Mouse (Mus musculus) forebrain, embryonic 14.5 days (tissue): ENCODE data around the gene Adgrl2. TPM values are rescaled to one million over a fixed set of nuclear protein-coding genes. Genes with fewer than 3 reads are reported as not detected.

Experiments used
- ATAC-seq: fragments of 200-750 bp; cut with Nextera tagmentation; 2 replicates; pipeline ENCODE4 v1.8.0; 2017; ENCODE audit warnings: mild to moderate bottlenecking, moderate library complexity
- DNase-seq: peaks from one replicate; pipeline ENCODE4 v3.0.0-alpha.2; 2015; ENCODE audit warnings: low spot score
- H3K27ac ChIP-seq: fragments of 300-500 bp; sonication (generic); 2 replicates; pipeline ENCODE4 v1.5.1; 2014; ENCODE audit warnings: low read depth, mild to moderate bottlenecking, control low read depth, low read length, moderate library complexity
- H3K27me3 ChIP-seq: fragments of 300-500 bp; sonication (generic); replicated peaks from 2 replicates; pipeline ENCODE4 v1.6.1; 2014; ENCODE audit warnings: low read length, control low read depth, mixed read lengths; ENCODE audit not compliant: control insufficient read depth, insufficient read depth
- H3K36me3 ChIP-seq: fragments of 300-500 bp; sonication (generic); 2 replicates; pipeline ENCODE4 v1.6.1; 2014; ENCODE audit warnings: low read length, control low read depth; ENCODE audit not compliant: control insufficient read depth, insufficient read depth
- H3K4me1 ChIP-seq: fragments of 300-500 bp; sonication (generic); 2 replicates; pipeline ENCODE4 v1.6.1; 2014; ENCODE audit warnings: antibody characterized with exemption, low read length, control low read depth; ENCODE audit not compliant: control insufficient read depth, insufficient read depth
- H3K4me2 ChIP-seq: fragments of 300-500 bp; sonication (generic); 2 replicates; pipeline ENCODE4 v1.6.1; 2014; ENCODE audit warnings: mild to moderate bottlenecking, control low read depth, low read length
- H3K4me3 ChIP-seq: fragments of 300-500 bp; sonication (generic); 2 replicates; pipeline ENCODE4 v1.5.1; 2014; ENCODE audit warnings: low read depth, low read length, control low read depth
- H3K9ac ChIP-seq: fragments of 300-500 bp; sonication (generic); 2 replicates; pipeline ENCODE4 v1.6.1; 2014; ENCODE audit warnings: mild to moderate bottlenecking, low read length, control low read depth, moderate library complexity
- H3K9me3 ChIP-seq: fragments of 300-500 bp; sonication (generic); replicated peaks from 2 replicates; pipeline ENCODE4 v1.6.1; 2016; ENCODE audit warnings: low read length, control low read depth, mixed read lengths; ENCODE audit not compliant: control insufficient read depth
- WGBS: fragments of 180-500 bp; shearing (Covaris S2); extraction: QIAGEN DNeasy Blood & Tissue Kit; methylation state at CpG from one replicate; pipeline ENCODE4 v1.1.7; 2014; 5-methylcytosine and 5-hydroxymethylcytosine counted together
- polyA plus RNA-seq: library from polyadenylated mRNA; unstranded; fragments of >200 nt; fragmentation: Nextera tagmentation; extraction: Ambion mirVana; gene quantifications from 2 replicates; pipeline ENCODE4 v1.2.1, GENCODE M21; 2014

Gene Adgrl2
- polyA plus RNA-seq, 1 experiment from 2014 or later = 69.4 TPM

GRCm38 (mm10) chr3:148894867-148895266 is 95.5 kb downstream of the Adgrl2 start:
- Histone ChIP-seq H3K9ac (no peak overlapping the region), H3K36me3 (0 out of 2 replicates have a peak, but pooled peaks cover 3% of the 10 kb centered on the region), H3K27ac (no peak overlapping the region), H3K27me3 (no peaks in the 10 kb centered on the region), H3K4me1 (no peaks in the 10 kb centered on the region), H3K4me3 (no peak overlapping the region), H3K4me2 (no peak overlapping the region), H3K9me3 (no peaks in the 10 kb centered on the region)
- 70% methylated on average over 8 of the region's 8 CpGs for WGBS
- DNase-seq (no peak), ATAC-seq (no peak)

DNA sequence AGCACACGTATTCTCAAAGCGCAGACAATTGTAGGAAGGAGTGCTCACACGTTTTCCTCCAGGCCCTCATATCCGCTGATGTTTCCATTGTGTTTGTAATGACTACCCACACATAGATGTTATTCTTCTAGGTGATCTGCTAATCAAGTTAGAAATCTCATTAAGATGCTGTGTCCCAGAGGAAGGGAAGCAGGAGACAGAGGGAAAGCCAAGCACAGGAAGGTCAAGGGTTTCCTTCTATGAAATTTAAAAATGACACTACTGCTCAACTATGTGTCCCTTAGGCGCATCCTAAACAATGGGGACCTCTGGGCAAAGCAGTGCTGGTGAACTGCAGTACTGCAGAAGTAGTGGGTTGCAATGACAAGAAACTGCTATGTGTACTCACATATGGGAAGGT is 102.5 kb downstream of the Adgrl2 start:
- DNase-seq = no peak

GRCm38 (mm10) chr3:148886956-148887355 is 103.4 kb downstream of the Adgrl2 start:
- no peak overlapping the region for H3K4me3 ChIP-seq
- H3K9ac ChIP-seq = no peak overlapping the region
- no peaks in the 10 kb centered on the region for H3K4me1 ChIP-seq
- peaks cover 16% of the 10 kb centered on the region; the same call in 1 of the 2 replicates for H3K36me3 ChIP-seq
- no peak for ATAC-seq
- no peaks in the 10 kb centered on the region for H3K27me3 ChIP-seq
- H3K4me2 ChIP-seq = no peak overlapping the region
- WGBS = 70% methylated on average over 4 of the region's 4 CpGs
- no peak overlapping the region for H3K27ac ChIP-seq
- DNase-seq = no peak
- H3K9me3 ChIP-seq = no peaks in the 10 kb centered on the region

More for the DNA sequence above, 102.5 kb downstream of the Adgrl2 start:
- Histone ChIP-seq H3K9ac (no peak overlapping the region), H3K27ac (no peak overlapping the region), H3K4me2 (no peak overlapping the region), H3K36me3 (peaks cover 16% of the 10 kb centered on the region; the same call in 1 of the 2 replicates), H3K27me3 (no peaks in the 10 kb centered on the region), H3K4me1 (no peaks in the 10 kb centered on the region), H3K9me3 (no peaks in the 10 kb centered on the region), H3K4me3 (no peak overlapping the region)
- 79% methylated on average over 5 of the region's 5 CpGs for WGBS
- ATAC-seq = no peak

DNA sequence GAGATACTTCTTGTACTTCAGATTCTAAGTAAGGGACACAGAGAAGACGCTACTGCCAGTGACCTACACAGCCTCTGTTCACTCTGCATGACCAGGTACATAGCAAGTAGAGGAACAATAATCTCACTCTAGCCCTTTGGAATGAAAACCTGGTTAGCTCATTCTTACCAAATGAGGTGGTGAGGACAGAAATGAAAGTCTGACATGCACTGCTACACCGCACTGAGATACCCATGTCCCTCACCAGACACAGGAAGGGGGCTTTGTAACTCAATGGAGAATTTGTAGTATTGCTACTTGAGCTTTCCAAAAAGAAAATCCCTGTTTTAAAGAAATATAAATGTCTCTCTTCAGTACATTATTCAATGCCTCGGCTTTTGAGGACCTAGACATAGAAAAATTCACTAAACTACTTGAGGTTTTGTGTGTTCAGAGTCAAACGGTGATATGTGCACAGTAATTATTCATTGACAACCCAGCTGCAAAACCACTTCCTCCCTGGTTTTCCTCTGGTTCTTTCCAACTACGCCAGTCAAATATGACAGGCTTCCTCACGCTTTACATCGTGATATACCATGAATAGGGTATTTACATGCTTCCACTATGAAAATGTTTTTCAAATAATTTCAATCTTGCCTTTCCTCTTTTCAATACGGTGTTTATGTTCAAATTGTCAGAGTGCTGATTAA is 104.2 kb downstream of the Adgrl2 start:
- Histone ChIP-seq H3K4me2 (no peak overlapping the region), H3K4me3 (no peak overlapping the region), H3K27ac (no peak overlapping the region), H3K27me3 (no peaks in the 10 kb centered on the region), H3K9ac (no peak overlapping the region), H3K4me1 (no peaks in the 10 kb centered on the region), H3K36me3 (peaks cover 16% of the 10 kb centered on the region; the same call in 1 of the 2 replicates), H3K9me3 (no peaks in the 10 kb centered on the region)
- ATAC-seq = no peak
- WGBS = 88% methylated on average over 8 of the region's 8 CpGs
- no peak for DNase-seq

DNA sequence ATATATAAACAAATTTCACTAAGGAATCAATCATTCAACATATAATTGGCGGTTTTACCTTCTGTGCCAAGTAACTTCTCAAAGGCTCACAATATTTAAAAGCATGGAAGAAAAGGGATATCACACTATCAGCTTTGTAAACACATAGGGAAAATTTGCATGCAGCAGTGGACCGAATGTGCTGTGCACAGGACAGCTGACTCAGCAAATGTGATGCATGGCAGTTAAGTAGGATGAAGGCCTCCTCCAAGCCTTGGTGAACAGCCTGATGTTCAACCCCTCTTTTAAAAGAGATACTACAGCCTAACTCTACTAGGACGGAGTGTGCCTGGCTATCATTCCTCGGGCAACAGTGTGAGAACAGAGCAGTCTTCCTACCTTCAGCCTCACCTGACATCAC is 105.2 kb downstream of the Adgrl2 start:
- H3K36me3 ChIP-seq = peaks cover 14% of the 10 kb centered on the region; the same call in 1 of the 2 replicates
- no peak for ATAC-seq
- H3K4me3 ChIP-seq = no peak overlapping the region
- H3K4me2 ChIP-seq = no peak overlapping the region
- no peaks in the 10 kb centered on the region for H3K27me3 ChIP-seq
- H3K9ac ChIP-seq = no peak overlapping the region
- no peaks in the 10 kb centered on the region for H3K9me3 ChIP-seq
- DNase-seq = no peak
- 84% methylated on average over 4 of the region's 4 CpGs for WGBS
- no peaks in the 10 kb centered on the region for H3K4me1 ChIP-seq
- H3K27ac ChIP-seq = no peak overlapping the region

DNA sequence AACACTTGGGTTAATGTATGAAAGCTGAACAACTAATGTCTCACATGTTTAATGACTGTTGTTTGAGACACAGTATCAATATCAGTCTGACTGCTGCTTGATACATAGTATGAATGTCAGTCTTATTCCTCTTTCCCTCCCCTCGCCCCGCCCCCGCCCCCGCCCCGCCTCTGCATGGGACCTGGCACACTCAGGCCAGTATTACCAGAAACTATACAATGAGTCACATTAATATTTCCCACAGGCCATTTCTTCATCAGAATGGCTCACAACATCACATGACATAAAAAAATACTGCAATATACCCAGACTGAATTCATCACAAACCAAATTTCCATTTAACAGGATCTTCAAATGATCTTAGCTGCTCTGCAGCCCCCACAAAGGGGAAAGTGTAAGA is 108.9 kb downstream of the Adgrl2 start:
- H3K36me3 ChIP-seq = no peaks in the 10 kb centered on the region
- no peak for DNase-seq

GRCm38 (mm10) chr3:148872563-148872962 is 117.8 kb downstream of the Adgrl2 start:
- Histone ChIP-seq H3K4me2 (no peak overlapping the region), H3K9me3 (no peaks in the 10 kb centered on the region), H3K27ac (no peak overlapping the region), H3K4me3 (no peak overlapping the region), H3K36me3 (no peaks in the 10 kb centered on the region), H3K27me3 (no peaks in the 10 kb centered on the region), H3K9ac (no peak overlapping the region), H3K4me1 (peaks cover 3% of the 10 kb centered on the region; the same call in 1 of the 2 replicates)
- ATAC-seq (peak; percentile 76), DNase-seq (peak; percentile 70)
- WGBS = 25% methylated on average over 5 of the region's 5 CpGs

More for the DNA sequence above, 108.9 kb downstream of the Adgrl2 start:
- Histone ChIP-seq H3K27me3 (no peaks in the 10 kb centered on the region), H3K4me2 (no peak overlapping the region), H3K4me1 (0 out of 2 replicates have a peak, but pooled peaks cover 4% of the 10 kb centered on the region), H3K27ac (no peak overlapping the region), H3K4me3 (no peak overlapping the region), H3K9me3 (no peaks in the 10 kb centered on the region), H3K9ac (no peak overlapping the region)
- WGBS = 92% methylated on average over 5 of the region's 5 CpGs
- ATAC-seq = no peak

- no peaks in the 10 kb centered on the region for H3K27me3 ChIP-seq
- H3K4me2 ChIP-seq = no peak overlapping the region
- H3K36me3 ChIP-seq = no peaks in the 10 kb centered on the region
- H3K9ac ChIP-seq = no peak overlapping the region
- ATAC-seq (no peak), DNase-seq (no peak)
- H3K27ac ChIP-seq = no peak overlapping the region
- 71% methylated on average over 5 of the region's 5 CpGs for WGBS
- H3K4me3 ChIP-seq = no peak overlapping the region
- H3K9me3 ChIP-seq = no peaks in the 10 kb centered on the region
- H3K4me1 ChIP-seq = peaks cover 2% of the 10 kb centered on the region; the same call in 1 of the 2 replicates
These were observed 118.4 kb downstream of the Adgrl2 start for GRCm38 (mm10) chr3:148871792-148872464.

DNA sequence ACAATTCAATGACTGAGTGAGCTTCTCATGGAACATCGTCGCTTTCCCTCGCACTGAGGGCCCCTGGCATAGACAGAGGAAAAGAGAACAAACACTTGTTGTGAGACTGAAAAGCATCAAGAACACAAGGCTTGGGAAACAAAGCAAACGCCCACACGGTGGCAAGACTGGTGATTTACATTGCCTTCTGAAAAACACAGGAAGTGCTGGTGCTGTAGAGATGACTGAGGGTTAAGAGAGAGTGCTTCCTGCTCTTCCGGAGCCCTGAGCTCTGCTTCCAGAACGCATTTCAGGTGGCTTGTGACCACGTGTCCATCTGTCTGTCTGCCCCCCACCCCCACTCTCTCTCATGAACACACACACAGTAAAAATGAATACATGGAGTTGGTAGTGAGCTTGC is 122.7 kb downstream of the Adgrl2 start:
- 0 out of 2 replicates have a peak, but pooled peaks cover 2% of the 10 kb centered on the region for H3K36me3 ChIP-seq
- peaks cover 2% of the 10 kb centered on the region; the same call in 1 of the 2 replicates for H3K4me1 ChIP-seq
- no peak overlapping the region for H3K4me2 ChIP-seq
- H3K27ac ChIP-seq = no peak overlapping the region
- peak; percentile 23 for DNase-seq
- H3K9me3 ChIP-seq = no peaks in the 10 kb centered on the region
- whole genome bisulfite sequencing = 22% methylated on average over 8 of the region's 8 CpGs
- H3K27me3 ChIP-seq = no peaks in the 10 kb centered on the region
- no peak for ATAC-seq
- no peak overlapping the region for H3K4me3 ChIP-seq
- H3K9ac ChIP-seq = no peak overlapping the region
